Mouse (Mus musculus): ENCODE results near the gene Ube2n. TPM values are rescaled to one million over a fixed set of nuclear protein-coding genes. Genes with fewer than 3 reads are reported as not detected.

Gene Ube2n
- polyA plus RNA-seq, 1 experiment from 2014 or later, result 266 TPM

- H3K9me3 ChIP-seq (replicated peaks), result no peaks in the 10 kb centered on the region
- peaks cover 4% of the 10 kb centered on the region; the same call in 1 of the 2 replicates for H3K36me3 ChIP-seq
- WGBS, result 83% methylated on average over 14 of the region's 14 CpGs
- H3K4me3 ChIP-seq, result no peak overlapping the region
- H3K27ac ChIP-seq (ENCODE audit: poor library complexity, severe bottlenecking), result no peak overlapping the region; the same call in 1 of the 2 replicates
- no peaks in the 10 kb centered on the region for H3K27me3 ChIP-seq (replicated peaks)
- H3K4me2 ChIP-seq, result no peak overlapping the region
- H3K4me1 ChIP-seq (replicated peaks), result peaks cover 5% of the 10 kb centered on the region
- no peak for ATAC-seq (ENCODE audit: insufficient number of reproducible peaks, low FRiP score)
- no peak overlapping the region for H3K9ac ChIP-seq
Observed at GRCm38 (mm10) chr10:95503443-95504235, 11.3 kb upstream of the Ube2n start.

- no peaks in the 10 kb centered on the region for H3K36me3 ChIP-seq
- 10% methylated on average over 1 of the region's 1 CpGs for WGBS
- H3K4me3 ChIP-seq, result no peak overlapping the region
- no peak overlapping the region for H3K4me2 ChIP-seq
- H3K4me1 ChIP-seq (replicated peaks), result peaks cover 5% of the 10 kb centered on the region
- H3K27me3 ChIP-seq (replicated peaks), result no peaks in the 10 kb centered on the region
- no peak for ATAC-seq (ENCODE audit: insufficient number of reproducible peaks, low FRiP score)
- H3K27ac ChIP-seq (ENCODE audit: poor library complexity, severe bottlenecking), result no peak overlapping the region
- H3K9me3 ChIP-seq (replicated peaks), result no peaks in the 10 kb centered on the region
- H3K9ac ChIP-seq, result no peak overlapping the region
Observed at GRCm38 (mm10) chr10:95504341-95504740, 10.6 kb upstream of the Ube2n start.

DNA sequence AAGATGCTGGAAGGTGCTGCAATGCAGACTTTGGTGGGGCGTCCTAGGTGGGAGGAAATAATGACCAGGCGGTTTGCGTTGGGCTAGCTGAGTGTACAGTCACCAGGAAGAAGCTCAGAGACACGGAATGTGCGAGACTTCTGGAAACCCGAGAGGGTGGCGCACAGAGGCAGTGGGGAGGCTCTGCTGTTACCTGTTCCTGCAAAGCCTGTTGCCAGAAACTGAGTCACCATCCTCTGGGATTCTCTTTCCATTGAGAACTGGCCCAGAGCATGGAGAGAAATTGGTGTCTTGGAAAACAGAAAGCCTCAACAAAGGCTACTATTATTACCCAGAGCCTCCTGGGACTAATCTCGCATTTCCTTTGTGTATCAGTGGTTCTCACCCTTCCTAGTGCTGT lies 6.8 kb upstream of the Ube2n start:
- no peaks in the 10 kb centered on the region for H3K9me3 ChIP-seq (replicated peaks)
- H3K27ac ChIP-seq (ENCODE audit: poor library complexity, severe bottlenecking), result no peak overlapping the region
- no peaks in the 10 kb centered on the region for H3K27me3 ChIP-seq (replicated peaks)
- H3K36me3 ChIP-seq, result no peaks in the 10 kb centered on the region
- H3K4me2 ChIP-seq, result no peak overlapping the region
- WGBS, result 83% methylated on average over 8 of the region's 8 CpGs
- ATAC-seq (ENCODE audit: insufficient number of reproducible peaks, low FRiP score), result no peak
- H3K4me3 ChIP-seq, result no peak overlapping the region
- H3K4me1 ChIP-seq (replicated peaks), result no peaks in the 10 kb centered on the region; the same call in 1 of the 2 replicates
- H3K9ac ChIP-seq, result no peak overlapping the region

DNA sequence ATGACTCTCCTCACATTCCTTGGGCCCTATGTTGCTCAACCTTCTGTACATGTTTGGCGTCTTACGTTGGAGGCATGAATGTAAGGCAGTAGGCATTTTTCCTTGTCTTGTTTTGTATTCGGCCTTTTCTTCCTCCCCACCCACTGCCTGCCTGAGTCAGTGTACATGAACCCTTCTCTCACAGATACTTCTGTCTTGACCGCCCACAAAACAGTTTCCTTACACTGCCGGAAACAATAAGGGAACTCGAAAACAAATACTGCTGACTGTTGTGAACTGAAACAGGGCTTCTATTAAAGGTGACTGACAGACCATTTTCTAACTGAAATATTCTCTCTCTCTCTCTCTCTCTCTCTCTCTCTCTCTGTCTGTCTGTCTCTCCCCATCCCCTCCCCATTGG lies 6.2 kb upstream of the Ube2n start:
- H3K36me3 ChIP-seq, result no peaks in the 10 kb centered on the region
- H3K9me3 ChIP-seq (replicated peaks), result no peaks in the 10 kb centered on the region
- no peaks in the 10 kb centered on the region for H3K27me3 ChIP-seq (replicated peaks)
- no peak overlapping the region for H3K4me2 ChIP-seq
- no peak for ATAC-seq (ENCODE audit: insufficient number of reproducible peaks, low FRiP score)
- H3K9ac ChIP-seq, result no peak overlapping the region
- no peak overlapping the region for H3K27ac ChIP-seq (ENCODE audit: poor library complexity, severe bottlenecking)
- H3K4me3 ChIP-seq, result no peak overlapping the region
- H3K4me1 ChIP-seq (replicated peaks), result peaks cover under 1% of the 10 kb centered on the region; the same call in 1 of the 2 replicates
- WGBS, result 68% methylated on average over 6 of the region's 6 CpGs

- Histone ChIP-seq H3K27me3 (replicated peaks) (no peaks in the 10 kb centered on the region), H3K4me3 (no peak overlapping the region), H3K4me2 (no peak overlapping the region), H3K9me3 (replicated peaks) (no peaks in the 10 kb centered on the region), H3K9ac (no peak overlapping the region), H3K36me3 (no peaks in the 10 kb centered on the region), H3K4me1 (replicated peaks) (peaks cover 5% of the 10 kb centered on the region), H3K27ac (ENCODE audit: poor library complexity, severe bottlenecking) (no peak overlapping the region)
- no peak for ATAC-seq (ENCODE audit: insufficient number of reproducible peaks, low FRiP score)
- 63% methylated on average over 3 of the region's 3 CpGs for WGBS
Observed at GRCm38 (mm10) chr10:95509263-95509662, 5.7 kb upstream of the Ube2n start.

DNA sequence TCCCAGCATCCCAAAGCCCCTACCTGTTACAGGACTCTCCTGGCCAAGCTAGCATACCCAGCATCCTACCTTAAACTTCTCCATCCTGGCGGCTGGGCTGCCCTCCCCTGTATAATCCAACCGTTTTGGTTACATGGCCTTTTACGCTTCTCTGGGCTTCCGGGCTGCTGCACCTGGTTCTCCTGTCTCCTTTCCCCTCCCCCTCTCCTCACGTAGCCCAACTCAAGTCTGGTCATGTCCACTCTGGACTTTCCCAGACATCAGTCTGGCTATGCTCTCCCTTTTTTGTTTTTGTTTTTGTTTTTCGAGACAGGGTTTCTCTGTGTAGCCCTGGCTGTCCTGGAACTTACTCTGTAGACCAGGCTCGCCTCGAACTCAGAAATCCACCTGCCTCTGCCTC lies 2.3 kb upstream of the Ube2n start:
- H3K27ac ChIP-seq (ENCODE audit: poor library complexity, severe bottlenecking), result no peak overlapping the region
- H3K4me2 ChIP-seq, result no peak overlapping the region
- H3K9ac ChIP-seq, result no peak overlapping the region
- H3K36me3 ChIP-seq, result no peaks in the 10 kb centered on the region
- no peak for ATAC-seq (ENCODE audit: insufficient number of reproducible peaks, low FRiP score)
- WGBS, result 78% methylated on average over 8 of the region's 8 CpGs
- no peaks in the 10 kb centered on the region for H3K9me3 ChIP-seq (replicated peaks)
- no peak overlapping the region for H3K4me3 ChIP-seq
- H3K4me1 ChIP-seq (replicated peaks), result peaks cover 14% of the 10 kb centered on the region
- no peaks in the 10 kb centered on the region for H3K27me3 ChIP-seq (replicated peaks)

- H3K9me3 ChIP-seq (replicated peaks), result no peaks in the 10 kb centered on the region
- peak overlapping the region; percentile 73 for H3K4me2 ChIP-seq
- peak overlapping the region; percentile 91 for H3K4me3 ChIP-seq
- H3K27ac ChIP-seq (ENCODE audit: poor library complexity, severe bottlenecking), result peak overlapping the region; percentile 96
- WGBS, result 33% methylated on average over 15 of the region's 15 CpGs
- no peaks in the 10 kb centered on the region for H3K27me3 ChIP-seq (replicated peaks)
- peak overlapping the region; percentile 75 for H3K9ac ChIP-seq
- no peaks in the 10 kb centered on the region for H3K36me3 ChIP-seq
- no peak for ATAC-seq (ENCODE audit: insufficient number of reproducible peaks, low FRiP score)
- peaks cover 16% of the 10 kb centered on the region for H3K4me1 ChIP-seq (replicated peaks)
Observed at GRCm38 (mm10) chr10:95513768-95514556, 983 bp upstream of the Ube2n start.

GRCm38 (mm10) chr10:95515293-95515931 lies 467 bp downstream of the Ube2n start:
- H3K9ac ChIP-seq, result peak overlapping the region; percentile 98
- no peaks in the 10 kb centered on the region for H3K27me3 ChIP-seq (replicated peaks)
- H3K36me3 ChIP-seq, result peaks cover 4% of the 10 kb centered on the region; the same call in 1 of the 2 replicates
- WGBS, result under 1% methylated on average over 78 of the region's 80 CpGs
- peak overlapping the region; percentile 91 for H3K4me3 ChIP-seq
- peak overlapping the region; percentile 67 for H3K4me2 ChIP-seq
- H3K4me1 ChIP-seq (replicated peaks), result peaks cover 24% of the 10 kb centered on the region
- H3K27ac ChIP-seq (ENCODE audit: poor library complexity, severe bottlenecking), result peak overlapping the region; percentile 96
- peak; percentile 73 for ATAC-seq (ENCODE audit: insufficient number of reproducible peaks, low FRiP score)
- no peaks in the 10 kb centered on the region for H3K9me3 ChIP-seq (replicated peaks)

DNA sequence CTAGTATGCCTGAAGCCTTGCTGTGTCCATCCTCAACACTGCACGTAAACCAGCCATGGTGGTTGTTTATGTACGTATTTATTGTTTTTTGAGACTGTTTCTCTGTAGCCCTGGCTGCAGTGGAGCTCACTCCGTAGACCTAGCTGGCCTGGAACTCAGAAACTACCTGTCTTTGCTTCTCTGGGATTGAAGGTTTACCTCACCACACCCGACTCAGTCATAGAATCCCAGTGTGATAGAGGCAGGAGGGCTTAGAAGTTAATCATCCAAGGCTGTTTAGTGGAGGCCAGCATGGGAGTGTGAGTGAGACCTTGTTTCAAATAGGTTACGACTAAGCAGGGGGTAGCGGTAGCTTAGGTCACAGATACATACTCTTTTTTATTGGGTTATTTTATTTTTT lies 2.7 kb downstream of the Ube2n start:
- Histone ChIP-seq H3K4me1 (replicated peaks) (peaks cover 24% of the 10 kb centered on the region), H3K4me3 (no peak overlapping the region), H3K27me3 (replicated peaks) (no peaks in the 10 kb centered on the region), H3K27ac (ENCODE audit: poor library complexity, severe bottlenecking) (no peak overlapping the region), H3K36me3 (peaks cover 11% of the 10 kb centered on the region; the same call in 1 of the 2 replicates), H3K9me3 (replicated peaks) (no peaks in the 10 kb centered on the region), H3K9ac (no peak overlapping the region), H3K4me2 (no peak overlapping the region)
- 94% methylated on average over 6 of the region's 6 CpGs for WGBS
- ATAC-seq (ENCODE audit: insufficient number of reproducible peaks, low FRiP score), result no peak

DNA sequence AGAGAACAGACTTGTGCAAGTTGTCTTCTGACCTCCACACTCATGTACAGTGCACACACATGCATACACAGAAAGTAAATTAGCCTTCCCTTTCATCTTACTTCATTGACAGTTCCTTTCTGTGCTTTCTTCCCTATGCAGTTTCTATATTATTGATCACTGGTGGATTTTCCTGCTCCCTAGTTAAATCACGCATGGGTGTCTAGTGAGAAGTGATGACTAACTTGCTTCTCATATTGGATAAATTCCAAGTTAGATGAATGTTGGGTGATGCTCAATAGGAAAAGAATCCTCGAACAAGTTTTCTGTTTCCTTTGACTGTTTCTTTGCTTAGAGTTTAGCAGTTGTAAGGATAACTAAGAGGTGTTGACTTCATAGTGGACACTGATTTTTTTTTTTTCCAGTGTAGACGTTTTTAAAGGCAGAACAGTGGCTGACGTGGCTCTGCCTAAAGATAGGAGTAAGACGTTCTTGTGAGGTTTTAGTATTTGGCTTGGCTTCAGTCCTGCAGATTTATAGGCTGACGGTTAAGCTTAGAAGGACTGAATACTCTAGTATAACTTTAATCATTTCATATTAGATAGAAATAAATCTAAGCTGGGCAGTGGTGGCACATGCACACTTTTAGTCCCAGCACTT lies 10.2 kb downstream of the Ube2n start:
- no peak overlapping the region for H3K4me3 ChIP-seq
- peaks cover 9% of the 10 kb centered on the region; the same call in 1 of the 2 replicates for H3K36me3 ChIP-seq
- ATAC-seq (ENCODE audit: insufficient number of reproducible peaks, low FRiP score), result no peak
- no peak overlapping the region for H3K9ac ChIP-seq
- H3K4me1 ChIP-seq (replicated peaks), result peaks cover 26% of the 10 kb centered on the region
- no peak overlapping the region for H3K4me2 ChIP-seq
- no peak overlapping the region for H3K27ac ChIP-seq (ENCODE audit: poor library complexity, severe bottlenecking)
- no peaks in the 10 kb centered on the region for H3K9me3 ChIP-seq (replicated peaks)
- 60% methylated on average over 6 of the region's 6 CpGs for WGBS
- H3K27me3 ChIP-seq (replicated peaks), result no peaks in the 10 kb centered on the region

Measured in heart, embryonic 12.5 days (tissue).